Mouse (Mus musculus): ENCODE results near the gene Ralgapa2.

Gene Ralgapa2

DNA sequence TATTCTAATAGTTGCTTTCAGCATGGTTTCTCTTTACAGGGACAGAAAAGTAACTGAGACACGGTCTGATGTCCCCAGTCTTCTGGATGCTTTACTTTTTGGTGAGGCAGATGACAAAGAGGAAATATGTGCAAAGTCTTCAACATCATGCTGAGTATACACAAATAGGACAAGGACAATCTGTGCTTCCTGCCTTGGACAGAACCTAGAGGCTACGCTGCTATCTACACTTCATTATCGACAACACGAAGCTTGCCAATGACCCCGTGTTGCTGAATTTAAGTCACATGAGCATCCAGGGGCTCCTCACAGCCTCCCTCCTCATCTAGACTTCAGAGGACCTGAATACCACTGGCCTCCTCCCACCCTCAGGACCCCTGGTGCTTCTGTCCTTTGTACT, 161.9 kb downstream of the Ralgapa2 start:
- DNase-seq, result no peak

DNA sequence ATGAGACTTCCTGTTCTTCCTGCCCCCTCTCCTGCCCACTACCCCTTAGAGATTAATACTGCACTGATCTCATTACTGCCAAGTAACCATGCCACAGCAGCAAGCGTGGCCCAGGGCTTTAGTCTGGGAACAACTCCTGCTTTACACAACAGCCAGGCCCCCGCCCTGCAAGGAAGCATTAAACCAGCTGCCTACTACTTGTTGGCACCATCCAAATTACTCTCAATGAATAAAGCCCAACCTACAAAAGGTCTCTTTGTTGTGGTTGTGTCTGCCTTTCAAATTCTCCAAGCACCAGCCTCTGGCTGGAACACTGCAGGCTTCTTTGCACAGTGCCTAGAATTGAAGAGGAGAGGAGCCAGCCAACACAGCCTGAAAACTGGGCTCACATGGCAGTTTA, 164.2 kb downstream of the Ralgapa2 start:
- DNase-seq, result no peak

DNA sequence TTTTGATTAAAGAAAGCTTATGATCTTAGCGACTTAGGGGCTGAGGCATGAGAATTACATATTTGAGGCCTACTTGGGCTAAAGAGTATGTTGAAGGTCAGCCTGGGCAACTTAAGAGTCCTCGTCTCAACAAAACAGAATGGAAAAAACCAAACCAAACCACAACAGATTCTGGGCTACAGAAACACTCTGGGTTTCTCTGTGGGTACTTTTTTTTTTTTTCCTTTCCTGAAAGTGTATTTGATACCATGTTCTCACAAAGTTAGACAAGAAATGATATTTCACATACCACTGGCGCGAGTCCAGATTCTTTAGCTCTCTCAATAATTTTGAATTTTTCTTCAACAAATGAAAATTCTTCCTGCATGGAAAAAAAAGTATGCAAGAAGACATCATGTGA, 172.1 kb downstream of the Ralgapa2 start:
- DNase-seq, result no peak

DNA sequence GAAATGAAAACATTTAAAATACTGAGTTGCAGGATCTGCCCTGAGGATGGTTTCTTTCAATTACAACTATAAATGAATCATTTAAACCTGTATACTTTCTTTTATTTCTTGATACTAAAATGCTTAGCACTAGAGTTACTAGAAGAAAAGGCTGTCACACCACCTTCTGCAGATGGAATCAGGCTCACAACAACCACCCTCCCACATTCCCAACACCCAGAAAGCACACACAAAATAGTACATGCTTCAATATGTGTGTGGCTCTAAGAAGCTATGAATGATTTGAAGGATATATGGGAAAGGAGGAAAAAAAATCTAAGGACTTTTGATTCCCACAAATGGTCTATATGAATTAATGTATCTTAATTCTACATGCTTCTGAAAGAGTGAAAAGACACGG, 174.6 kb downstream of the Ralgapa2 start:
- no peak for DNase-seq

DNA sequence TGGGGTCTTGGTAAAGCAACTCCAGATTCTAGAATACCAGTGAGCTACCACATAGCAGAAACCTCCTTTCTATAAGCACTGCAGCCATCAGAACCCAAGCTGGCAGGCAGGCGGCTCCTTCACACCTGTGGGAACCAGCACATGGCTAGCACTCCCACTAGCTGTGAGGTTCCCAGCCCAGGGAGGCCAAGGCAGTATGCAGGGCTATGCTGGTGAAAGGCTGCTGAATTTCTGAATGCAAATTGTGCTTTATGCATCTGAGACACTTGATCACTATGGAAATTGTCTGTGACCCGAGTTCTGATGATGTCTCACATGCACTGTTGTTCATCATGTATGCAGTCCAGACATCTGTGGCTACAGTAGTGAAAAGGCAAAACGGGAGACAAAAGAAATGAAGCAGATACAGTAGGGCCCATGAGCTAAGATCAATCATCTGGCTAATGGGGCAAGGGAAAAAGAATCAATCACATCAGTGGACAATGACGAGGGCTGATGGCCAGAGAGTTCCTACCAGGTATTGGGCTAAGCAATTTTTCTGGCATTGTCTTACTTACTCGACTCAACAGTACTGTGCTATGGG, 180.2 kb downstream of the Ralgapa2 start:
- DNase-seq, result no peak

DNA sequence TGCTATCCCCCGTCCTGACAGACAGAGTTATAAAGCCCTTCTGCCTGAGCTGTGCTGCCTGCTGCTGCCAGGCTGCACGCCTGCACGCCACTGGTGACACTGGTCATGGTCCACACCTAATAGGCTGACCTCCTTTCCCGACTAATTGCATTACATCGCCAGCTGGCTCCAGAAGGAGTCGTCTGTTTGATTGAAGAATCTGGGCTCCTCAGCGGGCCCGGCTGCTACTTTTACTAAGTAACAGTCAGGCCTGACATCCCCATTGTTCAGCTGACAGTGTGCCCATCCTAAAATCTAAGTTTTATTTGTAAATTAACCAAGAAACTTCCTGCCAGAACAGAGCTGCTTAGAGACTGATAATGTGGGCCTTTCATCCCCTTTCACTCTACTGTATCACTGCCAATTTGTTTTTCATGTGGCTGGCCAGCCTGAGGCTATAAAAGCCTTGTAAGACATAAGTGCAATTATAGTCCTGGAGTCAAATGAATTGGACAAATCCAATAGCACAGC, 181.3 kb downstream of the Ralgapa2 start:
- peak; percentile 12 for DNase-seq

GRCm38 (mm10) chr2:146330101-146330500, 182.0 kb downstream of the Ralgapa2 start:
- no peak for DNase-seq

- no peak for DNase-seq
Measured at GRCm38 (mm10) chr2:146326654-146327053, 185.5 kb downstream of the Ralgapa2 start.

DNA sequence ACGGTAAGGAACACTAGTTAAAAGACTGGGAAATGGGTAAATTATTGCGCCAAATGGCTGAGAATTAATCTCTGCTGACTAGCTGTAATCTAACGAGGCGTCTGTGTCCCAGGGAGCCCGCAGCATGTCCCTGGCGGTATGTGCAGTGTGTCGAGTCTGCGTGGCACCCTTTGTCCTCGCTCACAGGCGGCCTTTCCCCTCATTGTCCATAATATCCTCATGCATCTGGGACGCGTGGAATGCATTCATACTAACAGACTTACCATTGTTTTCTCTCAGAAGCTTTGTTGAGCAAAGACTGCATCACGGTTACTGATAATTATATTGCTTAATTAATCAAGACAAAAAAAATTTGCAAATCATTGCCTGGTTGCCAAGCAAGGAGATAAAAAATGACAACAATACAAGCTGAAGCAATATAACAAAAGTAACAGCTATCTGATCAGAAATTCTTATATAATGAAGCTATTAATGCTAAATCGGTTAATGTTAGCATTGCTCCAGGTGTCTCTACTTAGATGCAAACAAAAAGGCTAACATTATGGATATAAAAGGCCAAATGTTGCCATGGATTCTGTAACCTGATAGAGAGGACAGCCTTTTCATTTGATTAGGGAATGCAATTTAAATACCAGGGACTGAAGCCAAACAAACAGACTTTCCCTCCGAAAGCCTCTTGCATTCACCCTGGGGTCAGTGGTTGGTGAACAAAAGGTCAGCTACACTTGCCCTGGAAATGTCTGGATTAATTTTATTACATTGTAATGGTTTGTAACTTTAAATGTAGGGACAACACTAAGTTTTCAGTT, 187.0 kb downstream of the Ralgapa2 start:
- DNase-seq, result peak; percentile 26

DNA sequence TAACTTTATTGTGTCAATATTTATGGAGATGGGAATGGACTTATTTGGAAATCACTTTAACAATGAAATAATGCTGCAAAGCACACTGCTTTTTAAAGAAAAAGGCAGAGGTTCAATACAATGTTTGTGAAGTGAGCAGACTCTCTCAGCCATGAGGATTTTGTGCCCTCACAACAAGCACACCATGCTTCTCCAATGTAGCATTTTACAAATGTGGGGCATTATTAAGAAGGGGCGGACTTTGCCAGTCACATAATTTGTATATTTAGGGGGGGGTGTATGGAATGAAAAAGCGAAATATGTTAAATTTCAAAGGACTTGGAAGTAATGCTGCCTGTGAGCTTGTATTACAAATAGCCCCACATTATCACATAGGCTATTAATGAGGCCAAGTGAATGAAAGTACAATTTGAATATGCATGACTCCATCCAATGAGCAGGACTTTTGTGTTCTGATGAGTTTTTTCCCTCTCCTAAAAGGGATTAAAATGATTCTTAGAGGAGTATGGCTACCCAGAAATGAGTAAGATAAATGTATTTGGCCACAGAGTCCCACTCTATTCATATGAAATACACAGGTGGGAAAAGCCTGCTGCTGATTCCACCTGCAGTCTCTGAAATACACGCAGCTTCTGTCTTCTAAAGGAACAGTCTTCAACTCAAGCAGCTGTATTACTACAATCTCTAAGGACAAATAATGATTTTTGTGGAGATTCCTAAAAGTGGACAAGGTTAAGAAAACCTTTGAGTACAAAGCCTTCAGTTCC, 187.8 kb downstream of the Ralgapa2 start:
- no peak for DNase-seq

- DNase-seq, result no peak
Measured at GRCm38 (mm10) chr2:146323528-146323927, 188.6 kb downstream of the Ralgapa2 start.

DNA sequence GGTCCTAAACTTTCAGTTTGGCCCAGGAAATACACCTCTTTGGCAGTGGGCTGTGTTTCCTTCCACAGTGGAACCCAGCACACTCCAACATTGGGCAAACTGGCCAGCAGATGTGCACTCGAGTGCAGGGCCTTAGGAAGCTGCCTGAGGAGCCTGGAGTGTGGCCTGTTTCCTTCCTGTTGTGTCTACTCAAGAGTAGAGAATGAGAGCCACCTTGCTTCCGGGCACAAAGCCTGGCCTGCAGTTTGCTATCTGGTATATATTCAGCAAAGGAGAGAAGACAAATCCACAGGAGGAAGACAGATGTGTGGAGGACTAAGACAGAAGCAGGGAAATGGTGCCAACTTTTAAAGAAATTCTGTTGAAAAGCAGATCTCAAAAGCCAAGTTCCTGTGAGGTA, 189.4 kb downstream of the Ralgapa2 start:
- DNase-seq, result no peak

- DNase-seq, result no peak
Measured at GRCm38 (mm10) chr2:146322019-146322418, 190.1 kb downstream of the Ralgapa2 start.

GRCm38 (mm10) chr2:146320666-146321065, 191.5 kb downstream of the Ralgapa2 start:
- DNase-seq, result no peak

DNA sequence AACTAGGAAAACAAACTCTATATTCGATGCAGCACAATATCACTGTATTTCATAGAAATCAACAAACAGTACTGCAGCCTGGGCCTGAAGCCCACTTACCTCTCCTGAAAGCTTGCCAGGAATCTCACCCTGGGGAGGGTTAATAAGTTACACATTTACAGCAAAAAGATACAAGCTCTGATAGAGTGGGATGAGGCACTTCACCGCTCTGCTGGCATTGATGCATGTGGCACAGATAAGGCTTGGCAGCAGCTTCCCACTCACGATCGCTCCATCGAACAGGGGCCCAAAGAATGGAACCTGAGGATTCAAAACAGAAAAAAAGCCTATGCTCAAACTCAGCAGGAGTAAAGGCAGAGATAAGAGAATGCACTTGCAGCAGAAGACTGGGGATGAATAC, 197.4 kb downstream of the Ralgapa2 start:
- DNase-seq, result peak; percentile 35

GRCm38 (mm10) chr2:146313811-146314210, 198.3 kb downstream of the Ralgapa2 start:
- no peak for DNase-seq

DNA sequence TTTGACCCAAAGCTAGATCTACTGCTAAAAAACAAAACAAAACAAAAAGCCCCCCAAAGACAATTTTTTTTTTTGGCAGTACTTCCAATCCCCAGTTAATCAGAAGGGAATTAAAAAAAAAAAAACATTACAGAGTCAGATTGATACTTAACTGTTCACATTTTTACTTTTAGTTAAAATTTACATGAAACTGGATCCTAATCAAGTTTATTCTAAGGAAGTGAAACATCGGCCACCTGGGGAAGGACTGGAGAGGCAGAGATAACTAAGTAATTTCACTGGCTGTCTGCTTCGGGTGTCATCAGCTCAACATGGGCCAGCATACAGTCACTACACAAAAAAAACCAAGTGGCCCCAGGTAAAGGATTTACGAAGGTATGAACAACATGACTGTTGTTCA, 201.4 kb downstream of the Ralgapa2 start:
- no peak for DNase-seq

DNA sequence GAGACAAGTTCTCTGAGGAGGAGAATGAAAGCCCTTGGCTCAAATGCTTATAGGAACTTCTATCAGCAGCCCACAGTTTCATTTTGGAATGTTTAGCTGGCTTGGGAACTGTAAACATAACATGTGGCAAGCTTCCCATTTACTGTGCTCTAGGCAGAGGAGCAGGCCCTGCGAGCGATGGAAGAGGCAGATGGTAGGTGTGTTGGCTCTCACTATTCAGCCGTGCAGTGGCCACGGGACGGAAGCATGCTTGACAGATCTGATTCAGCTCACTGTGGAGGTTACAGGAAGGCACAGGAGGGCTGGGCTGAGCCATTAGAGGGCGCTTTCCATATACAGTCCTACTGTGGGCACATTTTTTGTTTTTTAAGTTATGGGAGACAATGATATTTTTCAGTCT, 201.9 kb downstream of the Ralgapa2 start:
- peak; percentile 36 for DNase-seq

GRCm38 (mm10) chr2:146309413-146309812, 202.7 kb downstream of the Ralgapa2 start:
- no peak for DNase-seq

DNA sequence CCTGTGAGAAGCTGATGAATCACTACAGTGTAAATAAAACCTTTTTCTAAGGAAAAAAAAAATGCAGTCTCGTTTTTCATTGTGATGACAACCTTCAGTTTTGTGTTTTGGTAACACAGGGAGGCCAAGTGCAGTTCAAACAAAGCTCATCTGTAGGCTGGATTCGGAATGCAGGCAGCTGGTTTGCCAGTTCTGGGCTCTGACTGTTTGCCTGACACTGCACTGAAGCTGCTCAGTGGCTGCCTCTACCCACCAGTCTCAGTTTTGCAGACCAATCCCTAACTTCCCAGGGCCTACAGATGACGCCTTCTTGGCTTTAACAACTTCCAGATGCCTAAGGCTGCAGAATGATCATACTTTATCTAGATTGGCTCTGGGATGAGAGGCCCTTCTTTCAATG, 205.1 kb downstream of the Ralgapa2 start:
- no peak for DNase-seq

GRCm38 (mm10) chr2:146302094-146302699, 209.9 kb downstream of the Ralgapa2 start:
- DNase-seq, result no peak

GRCm38 (mm10) chr2:146300500-146301020, 211.6 kb downstream of the Ralgapa2 start:
- no peak for DNase-seq
